Mouse (Mus musculus) cortical plate, adult 2 months (tissue): Measurements from ENCODE around the gene Slc46a2.

Experiments
- CTCF ChIP-seq: fragments of 200-500 bp; IDR thresholded peaks from 2 replicates; pipeline ENCODE4 v1.5.1; 2011; ENCODE audit warnings: mild to moderate bottlenecking, control low read depth, low read length; ENCODE audit not compliant: insufficient read depth; ENCODE audit errors: extremely low read depth
- POLR2A ChIP-seq: fragments of 200-500 bp; IDR thresholded peaks from 2 replicates; pipeline ENCODE4 v1.6.1; 2011; ENCODE audit warnings: mild to moderate bottlenecking, low read length, control low read depth; ENCODE audit not compliant: insufficient read depth; ENCODE audit errors: extremely low read depth

- TF ChIP-seq CTCF (no peak), POLR2A (no peak)
These were observed 48.8 kb upstream of the Slc46a2 start, which contains the start of gene Mup6 for GRCm38 (mm10) chr4:59963405-59964344.
